Mouse (Mus musculus) C2C12 (cell line): ENCODE measurements at regions not wholly inside any gene's neighbourhood (a gene's known extent, or its start where the extent isn't known, plus 50 kb on each side); places are given as distances from the start of the nearest gene placed in this dataset.

Experiments used
- H3K27me3 ChIP-seq: one replicate; pipeline ENCODE4 v1.6.1; 2011; ENCODE audit not compliant: control insufficient read depth, insufficient read depth, insufficient read length
- H3K36me3 ChIP-seq: one replicate; pipeline ENCODE4 v1.6.1; 2011; ENCODE audit not compliant: control insufficient read depth, insufficient read depth
- H3K4me3 ChIP-seq: one replicate; pipeline ENCODE4 v1.5.1; 2011; ENCODE audit warnings: mild to moderate bottlenecking, control low read depth; ENCODE audit not compliant: poor library complexity, insufficient read depth, severe bottlenecking
- H3K79me2 ChIP-seq: one replicate; pipeline ENCODE4 v1.6.1; 2011; ENCODE audit not compliant: control insufficient read depth, insufficient read depth
- H3K79me3 ChIP-seq: one replicate; pipeline ENCODE4 v1.6.1; 2011; ENCODE audit warnings: low read depth, control low read depth
- H3ac ChIP-seq: one replicate; pipeline ENCODE3; 2011; ENCODE audit warnings: low read depth; ENCODE audit not compliant: control insufficient read depth, insufficient read length
- CEBPB ChIP-seq: IDR thresholded peaks from one replicate; pipeline ENCODE4 v1.6.1; 2011; ENCODE audit warnings: low read depth, mild to moderate bottlenecking, control low read depth, moderate library complexity
- CTCF ChIP-seq: IDR thresholded peaks from one replicate; pipeline ENCODE4 v1.5.1; 2011; ENCODE audit not compliant: control insufficient read depth, insufficient read depth, insufficient read length
- FOSL1 ChIP-seq: IDR thresholded peaks from one replicate; pipeline ENCODE4 v1.8.0; 2011; ENCODE audit warnings: mild to moderate bottlenecking, low read length; ENCODE audit not compliant: poor library complexity, insufficient read depth, severe bottlenecking
- MAX ChIP-seq: IDR thresholded peaks from one replicate; pipeline ENCODE4 v1.6.1; 2011; ENCODE audit warnings: mild to moderate bottlenecking, control low read depth
- MYOD1 ChIP-seq: IDR thresholded peaks from one replicate; pipeline ENCODE4 v1.6.1; 2011; ENCODE audit warnings: low read depth; ENCODE audit not compliant: control insufficient read depth, insufficient read length
- MYOG ChIP-seq: IDR thresholded peaks from one replicate; pipeline ENCODE4 v1.6.1; 2011; ENCODE audit not compliant: control insufficient read depth, insufficient read length; ENCODE audit errors: extremely low read depth
- USF1 ChIP-seq: IDR thresholded peaks from one replicate; pipeline ENCODE4 v1.6.1; 2011; ENCODE audit warnings: low read depth, mild to moderate bottlenecking, control low read depth, moderate library complexity

DNA sequence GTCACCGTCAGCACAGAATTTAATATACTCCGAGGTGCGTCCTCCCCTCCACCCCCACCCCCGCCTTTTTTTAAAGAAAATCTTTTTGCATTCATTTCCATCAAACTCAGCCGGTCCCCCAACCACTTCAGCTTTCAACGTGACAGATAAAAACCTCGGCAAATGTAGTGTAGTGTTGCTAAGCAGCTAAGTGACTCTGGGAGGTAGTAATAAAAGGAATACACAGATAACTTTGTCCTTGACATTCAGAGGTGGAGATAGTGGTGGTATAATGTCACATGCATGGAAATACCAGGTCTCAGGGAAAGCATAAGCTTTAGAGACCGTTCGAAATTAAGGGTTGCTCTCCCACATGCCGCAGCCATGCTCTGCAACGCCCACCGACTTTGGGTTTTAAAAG is 320.7 kb downstream of the Pdcd6ip start:
- Histone ChIP-seq H3K27me3 (no peaks in the 10 kb centered on the region), H3ac (no peak overlapping the region), H3K4me3 (no peak overlapping the region), H3K79me2 (no peaks in the 10 kb centered on the region), H3K79me3 (no peaks in the 10 kb centered on the region), H3K36me3 (no peaks in the 10 kb centered on the region)
- TF ChIP-seq MYOG (no peak), MYOD1 (no peak), FOSL1 (no peak), USF1 (no peak), CEBPB (no peak), MAX (no peak), CTCF (no peak)

DNA sequence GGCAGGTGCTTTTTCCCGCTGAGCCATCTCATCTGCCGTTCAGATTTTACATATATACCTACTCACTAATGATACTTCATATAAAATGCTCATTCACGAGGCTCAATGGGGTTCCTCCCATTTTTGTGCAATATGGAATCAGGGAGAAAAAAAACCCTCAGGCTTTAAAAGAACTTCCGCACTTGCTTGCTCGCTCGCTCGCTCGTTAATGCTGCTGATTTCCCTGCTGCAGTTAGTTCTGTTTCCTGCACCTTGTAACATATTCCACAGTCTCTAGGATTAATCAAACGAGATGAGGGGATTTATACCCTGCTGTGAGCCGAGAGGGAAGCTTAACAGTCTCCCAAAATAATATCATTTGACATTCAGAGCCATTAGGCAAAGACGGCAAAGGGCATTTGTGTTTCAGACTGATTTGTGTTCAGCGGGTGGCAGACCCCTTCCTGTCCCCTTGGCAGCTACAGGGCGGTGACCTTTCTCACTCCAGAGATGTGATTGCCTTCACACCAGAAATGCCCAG is 326.4 kb downstream of the Pdcd6ip start:
- no peak for TF ChIP-seq CTCF
- TF ChIP-seq MYOG = no peak
- H3ac ChIP-seq = no peak overlapping the region
- H3K4me3 ChIP-seq = no peak overlapping the region

DNA sequence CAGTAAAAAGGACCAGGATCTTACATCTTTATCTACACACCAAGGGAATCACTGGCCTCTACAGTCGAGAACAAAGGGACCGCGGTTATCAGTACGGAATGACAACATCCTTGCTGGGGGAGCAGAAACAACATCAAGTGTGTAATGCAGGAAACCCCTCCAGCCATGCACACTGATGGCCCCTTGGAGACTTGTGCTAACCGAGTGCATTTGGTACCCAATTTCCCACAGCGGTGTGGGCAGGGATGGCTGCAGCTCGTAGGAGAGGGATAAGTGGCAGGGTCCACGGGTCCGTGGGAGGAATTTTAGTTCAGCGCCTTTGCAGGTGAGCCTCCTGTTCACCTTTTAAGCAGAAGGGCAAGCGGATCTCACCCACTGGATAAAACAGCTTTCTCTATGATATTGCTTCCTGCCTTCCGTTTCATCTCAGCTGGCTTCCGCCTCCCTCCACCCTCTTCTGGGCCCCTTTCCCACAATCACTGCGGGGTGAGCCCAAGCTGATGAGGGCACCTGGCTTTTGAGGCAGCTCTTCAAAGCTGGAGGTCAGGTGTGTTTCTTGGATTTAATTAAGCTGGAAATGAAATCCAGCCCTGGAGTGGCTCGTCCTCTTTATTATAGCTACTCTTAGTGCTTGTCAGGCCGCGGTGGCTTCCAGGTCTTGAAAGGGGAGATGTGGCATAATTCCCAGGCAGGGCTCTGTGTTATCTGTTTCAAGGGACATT is 327.5 kb downstream of the Pdcd6ip start:
- H3K4me3 ChIP-seq = no peak overlapping the region
- no peak overlapping the region for H3ac ChIP-seq
- no peaks in the 10 kb centered on the region for H3K79me2 ChIP-seq
- H3K79me3 ChIP-seq = no peaks in the 10 kb centered on the region
- TF ChIP-seq CTCF = no peak
- no peak for TF ChIP-seq MAX
- TF ChIP-seq CEBPB = no peak
- TF ChIP-seq USF1 = no peak
- TF ChIP-seq FOSL1 = no peak
- TF ChIP-seq MYOG = no peak
- no peak for TF ChIP-seq MYOD1
- no peaks in the 10 kb centered on the region for H3K27me3 ChIP-seq
- H3K36me3 ChIP-seq = no peaks in the 10 kb centered on the region

More for the DNA sequence above, 326.4 kb downstream of the Pdcd6ip start:
- no peaks in the 10 kb centered on the region for H3K36me3 ChIP-seq
- H3K79me3 ChIP-seq = no peaks in the 10 kb centered on the region
- no peaks in the 10 kb centered on the region for H3K27me3 ChIP-seq
- H3K79me2 ChIP-seq = no peaks in the 10 kb centered on the region

DNA sequence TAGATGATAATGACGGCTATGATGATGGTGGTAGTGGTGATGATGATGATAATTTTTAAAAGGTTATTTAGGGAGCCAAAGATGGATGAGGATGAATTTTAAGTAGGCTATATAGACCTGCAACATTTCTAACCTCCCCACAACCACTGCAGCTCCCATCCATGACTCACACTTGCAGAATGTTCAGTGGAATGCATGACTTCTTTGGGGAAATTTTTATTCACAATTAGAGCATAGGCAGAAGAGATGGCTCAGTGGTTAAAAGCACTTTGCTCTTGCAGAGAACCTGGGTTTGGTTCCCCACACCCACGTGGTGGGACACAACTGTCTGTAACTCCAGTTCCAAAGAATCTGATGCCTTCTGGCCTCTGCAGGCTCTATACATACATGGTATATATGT is 329.5 kb downstream of the Pdcd6ip start:
- H3K36me3 ChIP-seq = no peaks in the 10 kb centered on the region
- no peak overlapping the region for H3ac ChIP-seq
- H3K79me2 ChIP-seq = no peaks in the 10 kb centered on the region
- no peaks in the 10 kb centered on the region for H3K27me3 ChIP-seq
- no peaks in the 10 kb centered on the region for H3K79me3 ChIP-seq
- no peak overlapping the region for H3K4me3 ChIP-seq
- TF ChIP-seq USF1 (peak; percentile 64), MYOG (no peak), CTCF (no peak), CEBPB (no peak), MAX (peak; percentile 33), MYOD1 (no peak), FOSL1 (no peak)

DNA sequence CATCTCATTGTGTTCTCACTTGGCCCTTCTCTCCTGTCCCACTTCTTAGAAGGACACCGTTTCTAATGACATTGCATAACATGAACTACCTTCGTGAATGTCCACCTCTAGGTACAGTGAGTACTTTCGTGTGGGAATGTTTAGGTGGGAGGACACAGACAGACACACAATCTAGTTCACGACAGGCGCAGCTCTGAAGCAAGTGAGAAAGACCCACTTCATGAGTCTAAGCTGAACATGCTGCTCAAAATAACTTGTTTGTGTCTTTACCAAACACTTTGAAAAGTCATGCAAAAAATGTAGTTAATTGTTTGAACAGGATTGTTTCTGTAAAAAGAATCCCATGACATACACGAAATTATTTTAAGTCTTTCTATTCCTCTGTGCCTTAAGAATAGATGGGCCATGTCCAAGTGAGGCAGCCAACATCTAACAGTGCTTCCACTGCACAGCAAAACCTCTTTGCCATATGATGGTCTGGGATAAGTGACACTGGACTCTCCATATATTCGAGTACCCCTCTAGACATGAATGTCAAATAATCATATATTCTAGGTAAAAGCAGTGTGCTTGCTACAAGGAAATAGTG is 336.2 kb downstream of the Pdcd6ip start:
- Histone ChIP-seq H3K36me3 (no peaks in the 10 kb centered on the region), H3ac (no peak overlapping the region), H3K27me3 (no peaks in the 10 kb centered on the region), H3K4me3 (no peak overlapping the region), H3K79me3 (no peaks in the 10 kb centered on the region), H3K79me2 (no peaks in the 10 kb centered on the region)
- no peak for TF ChIP-seq CEBPB
- no peak for TF ChIP-seq USF1
- no peak for TF ChIP-seq MYOG
- no peak for TF ChIP-seq MAX
- TF ChIP-seq FOSL1 = no peak
- TF ChIP-seq MYOD1 = no peak
- no peak for TF ChIP-seq CTCF
